Mouse (Mus musculus): ENCODE data around the gene Txnrd2.

DNA sequence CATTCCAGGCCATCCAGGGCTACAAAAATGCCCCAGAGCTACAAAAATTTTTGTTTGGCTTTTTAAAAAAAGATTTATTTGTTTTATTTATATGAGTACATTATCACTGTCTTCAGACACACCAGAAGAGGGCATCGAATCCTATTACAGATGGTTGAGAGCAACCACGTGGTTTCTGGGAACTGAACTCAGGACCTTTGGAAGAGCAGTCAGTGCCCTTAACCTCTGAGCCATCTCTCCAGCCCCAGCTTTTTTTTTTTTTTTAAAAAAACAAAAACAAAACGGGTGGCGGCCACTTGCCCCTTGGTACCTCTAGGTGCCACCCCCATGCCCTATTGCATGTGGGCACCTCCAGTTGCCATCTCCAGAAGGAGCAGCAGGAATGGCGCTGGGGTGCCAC lies 8.7 kb upstream of the Txnrd2 start:
- TF ChIP-seq CTCF (IDR thresholded peaks at IDR 0.05; ENCODE audit: borderline replicate concordance, insufficient read depth, low read length) (no peak), POLR2A (IDR thresholded peaks at IDR 0.05; ENCODE audit: low read depth, low read length) (no peak)

All from embryonic fibroblast, embryonic 13.5 days (primary cell).